Comparison of ENCODE assay signal across 10 mouse cellular contexts in genomic region chr3:84200559-84201420, GRCm38 (mm10). TPM values are rescaled to one million over a fixed set of nuclear protein-coding genes. Genes with fewer than 3 reads are reported as not detected.
DNase-seq lines count a peak whose midpoint lies in the region; ATAC-seq lines count a peak whose summit lies in the region.
"Had no signal": no experiment of that assay in that cellular context is flagged by ENCODE, and none has a peak within 500 bp of the region (broad histone marks: within the 10 kb centered on the region; RNA-seq: fewer than 3 reads in every experiment).

No protein-coding gene starts in this region.

- ATAC-seq in hindbrain, embryonic 13.5 days (ENCODE audit: low FRiP score): peak; percentile 82

- H3K36me3 ChIP-seq in hindbrain, embryonic 13.5 days: peaks cover 34% of the 10 kb centered on the region
- H3K36me3 ChIP-seq: liver, embryonic 13.5 days had no signal

- no peaks in the 10 kb centered on the region for H3K27me3 ChIP-seq in hindbrain, embryonic 13.5 days
- H3K27me3 ChIP-seq: liver, embryonic 13.5 days had no signal

- WGBS in hindbrain, embryonic 13.5 days: 47% methylated on average over 13 of the region's 13 CpGs

- H3K4me1 ChIP-seq in hindbrain, embryonic 13.5 days (replicated peaks): peaks cover 16% of the 10 kb centered on the region
- H3K4me1 ChIP-seq: liver, embryonic 13.5 days had no signal

- no peaks in the 10 kb centered on the region for H3K9me3 ChIP-seq in hindbrain, embryonic 13.5 days
- H3K9me3 ChIP-seq: liver, embryonic 13.5 days had no signal

- peak; percentile 32 for DNase-seq in embryo, embryonic 10 days (ENCODE audit: low spot score)
- no peak for DNase-seq in embryo, embryonic 9.5 days (ENCODE audit: extremely low spot score)
- peak; percentile 37 for DNase-seq in testis, postnatal 10 days (ENCODE audit: low spot score)
- no peak for DNase-seq in testis, postnatal 14 days (ENCODE audit: low spot score)
- peak; percentile 36 for DNase-seq in retina, postnatal 7 days (ENCODE audit: low read depth, low spot score)
- DNase-seq in spleen, postnatal 14 days (ENCODE audit: low spot score in 2 of 2): no peak
- DNase-seq in layer of hippocampus, adult 11-12 months (ENCODE audit: low spot score): no peak
- DNase-seq: heart, postnatal 36 days; liver, embryonic 13.5 days had no signal

- no peak overlapping the region for H3K4me3 ChIP-seq in hindbrain, embryonic 13.5 days
- H3K4me3 ChIP-seq: liver, embryonic 13.5 days had no signal

- H3K27ac ChIP-seq in hindbrain, embryonic 13.5 days: peak overlapping the region; percentile 79
- H3K27ac ChIP-seq: liver, embryonic 13.5 days had no signal

- H3K4me2 ChIP-seq in hindbrain, embryonic 13.5 days: no peak overlapping the region
- H3K4me2 ChIP-seq: liver, embryonic 13.5 days had no signal

- H3K9ac ChIP-seq in hindbrain, embryonic 13.5 days: no peak overlapping the region
- H3K9ac ChIP-seq: liver, embryonic 13.5 days had no signal

RNA-seq across cellular contexts. Expression of gene Gm6525, which starts 26.9 kb away (rescaled TPM):
- polyA plus RNA-seq in hindbrain, embryonic 13.5 days (2015; fragmentation: Nextera tagmentation; extraction: Ambion mirVana): 2.9 and 3.3 TPM in 2 replicates
- polyA plus RNA-seq: liver, embryonic 13.5 days had no signal

RNA-seq across cellular contexts. Expression of gene Mnd1, which starts 45.2 kb away (rescaled TPM):
- 2.6 and 2.8 TPM in 2 replicates for polyA plus RNA-seq in hindbrain, embryonic 13.5 days (2015; fragmentation: Nextera tagmentation; extraction: Ambion mirVana)

Comparison
In these comparisons a context has a peak if more than half of its experiments do, and no peak if none do; other contexts are left out.
1. DNase-seq: peak in embryo, embryonic 10 days (single experiment), testis, postnatal 10 days (single experiment) and retina, postnatal 7 days (single experiment); none in embryo, embryonic 9.5 days (single experiment), testis, postnatal 14 days (single experiment), spleen, postnatal 14 days (0 of 2) and layer of hippocampus, adult 11-12 months (single experiment).